14 mouse cellular contexts compared by ENCODE assay signal in the genomic region with DNA sequence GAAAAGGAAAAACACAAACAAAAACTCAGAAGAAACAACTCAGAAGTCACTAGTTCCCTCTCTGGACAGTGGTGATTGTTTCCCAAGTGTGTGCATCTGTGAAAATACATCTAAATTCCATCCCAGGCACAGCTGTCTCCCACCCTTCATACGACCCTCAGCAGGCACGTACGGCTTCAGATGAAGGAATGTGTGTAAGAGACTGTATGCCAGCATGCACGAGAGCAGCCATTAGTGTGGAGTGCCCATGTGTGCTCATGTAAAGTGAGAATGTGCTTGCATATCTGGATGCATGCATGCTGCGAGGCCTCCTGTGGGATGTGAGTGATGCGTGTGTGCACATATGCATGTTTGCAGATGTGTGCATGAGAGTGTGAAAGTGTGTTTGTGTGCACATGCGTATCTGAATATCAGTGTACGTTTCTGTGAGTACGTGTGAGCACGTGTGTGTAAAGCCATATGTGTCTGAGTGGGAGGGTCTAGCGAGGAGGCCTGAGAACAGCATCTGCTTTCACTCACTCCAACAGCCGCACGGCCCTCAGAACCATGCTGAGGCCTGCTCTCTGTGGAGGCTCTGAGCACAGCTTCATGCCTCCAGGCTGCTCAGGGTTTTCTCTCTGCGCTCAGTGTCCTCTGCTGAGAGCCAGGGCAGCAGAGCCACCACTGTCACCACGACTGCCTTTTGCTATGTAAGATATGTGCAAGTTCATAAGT. TPM values are rescaled to one million over a fixed set of nuclear protein-coding genes. Genes with fewer than 3 reads are reported as not detected.
DNase-seq lines count a peak whose midpoint lies in the region; ATAC-seq and TF ChIP-seq lines count a peak whose summit lies in the region.
"Had no signal": no experiment of that assay in that cellular context is flagged by ENCODE, and none has a peak within 500 bp of the region (broad histone marks: within the 10 kb centered on the region; RNA-seq: fewer than 3 reads in every experiment).

No protein-coding gene starts in this region.

- DNase-seq in heart, adult 11 months: no peak
- no peak for DNase-seq in lung, postnatal 0 days (ENCODE audit: low spot score)
- no peak for DNase-seq in lung, postnatal 4 days
- DNase-seq in right cerebral cortex, adult 18-20 months: no peak
- no peak for DNase-seq in right cerebral cortex, postnatal 36 days (ENCODE audit: low spot score in 2 of 2)
- DNase-seq: cerebellum, postnatal 36 days; gastrocnemius, postnatal 36 days; midbrain, embryonic 14.5 days; thymus, adult 18-20 months had no signal

- peaks cover 14 to 16% of the 10 kb centered on the region in 2 experiments for H3K4me1 ChIP-seq in heart, embryonic 14.5 days (ENCODE audit: control insufficient read depth in 2 of 2, insufficient read depth in 2 of 2, low read length in 2 of 2)
- no peaks in the 10 kb centered on the region for H3K4me1 ChIP-seq in lung, postnatal 0 days (ENCODE audit: insufficient read depth, low read depth, low read length)
- peaks cover 7% of the 10 kb centered on the region; the same call in 1 of the 2 replicates for H3K4me1 ChIP-seq in intestine, embryonic 15.5 days (replicated peaks)
- H3K4me1 ChIP-seq in neural tube, embryonic 13.5 days (replicated peaks): no peaks in the 10 kb centered on the region

- ATAC-seq in heart, embryonic 14.5 days (ENCODE audit: insufficient number of reproducible peaks, insufficient read depth, low FRiP score, low read depth): 0 out of 2 replicates have a peak, but pooled peaks have one; percentile 3
- peak; percentile 37; the same call in 1 of the 2 replicates for ATAC-seq in lung, postnatal 0 days
- ATAC-seq in intestine, embryonic 15.5 days: peak; percentile 75
- ATAC-seq in neural tube, embryonic 13.5 days (ENCODE audit: low read depth): no peak
- ATAC-seq: Patski had no signal

- TF ChIP-seq CTCF in lung, postnatal 0 days (IDR thresholded peaks at IDR 0.05): no peak

- H3K36me3 ChIP-seq in heart, embryonic 14.5 days (ENCODE audit: control insufficient read depth, insufficient read depth, low read length): no peaks in the 10 kb centered on the region
- no peaks in the 10 kb centered on the region for H3K36me3 ChIP-seq in lung, postnatal 0 days (ENCODE audit: insufficient read depth, low read length)
- no peaks in the 10 kb centered on the region for H3K36me3 ChIP-seq in intestine, embryonic 15.5 days
- no peaks in the 10 kb centered on the region for H3K36me3 ChIP-seq in neural tube, embryonic 13.5 days

- H3K9me3 ChIP-seq in heart, embryonic 14.5 days (ENCODE audit: control insufficient read depth, low read length): no peaks in the 10 kb centered on the region
- no peaks in the 10 kb centered on the region for H3K9me3 ChIP-seq in lung, postnatal 0 days (ENCODE audit: low read length)
- no peaks in the 10 kb centered on the region for H3K9me3 ChIP-seq in intestine, embryonic 15.5 days
- H3K9me3 ChIP-seq in neural tube, embryonic 13.5 days: no peaks in the 10 kb centered on the region

- H3K4me3 ChIP-seq in heart, embryonic 14.5 days (ENCODE audit: control insufficient read depth in 1 of 2, insufficient read depth in 1 of 2, low read depth in 1 of 2, low read length in 2 of 2): no peak overlapping the region
- no peak overlapping the region for H3K4me3 ChIP-seq in lung, postnatal 0 days (ENCODE audit: low read depth, low read length)
- H3K4me3 ChIP-seq in intestine, embryonic 15.5 days (replicated peaks): no peak overlapping the region
- H3K4me3 ChIP-seq in neural tube, embryonic 13.5 days: no peak overlapping the region

- TF ChIP-seq EP300 in lung, postnatal 0 days (IDR thresholded peaks at IDR 0.05): no peak

- WGBS in heart, embryonic 14.5 days: 56% methylated on average over 15 of the region's 15 CpGs
- WGBS in lung, postnatal 0 days: 55% methylated on average over 15 of the region's 15 CpGs
- 50% methylated on average over 15 of the region's 15 CpGs for WGBS in intestine, embryonic 15.5 days
- WGBS in neural tube, embryonic 13.5 days: 78% methylated on average over 15 of the region's 15 CpGs

- H3K27me3 ChIP-seq in heart, embryonic 14.5 days (ENCODE audit: control insufficient read depth, insufficient read depth, low read length): no peaks in the 10 kb centered on the region
- H3K27me3 ChIP-seq in lung, postnatal 0 days (replicated peaks; ENCODE audit: insufficient read depth, low read length): no peaks in the 10 kb centered on the region
- H3K27me3 ChIP-seq in intestine, embryonic 15.5 days (replicated peaks): no peaks in the 10 kb centered on the region
- H3K27me3 ChIP-seq in neural tube, embryonic 13.5 days: no peaks in the 10 kb centered on the region
- H3K27me3 ChIP-seq: Patski had no signal

- H3K4me2 ChIP-seq in heart, embryonic 14.5 days (ENCODE audit: low read length): no peak overlapping the region
- no peak overlapping the region for H3K4me2 ChIP-seq in lung, postnatal 0 days (replicated peaks; ENCODE audit: low read depth, low read length)
- no peak overlapping the region for H3K4me2 ChIP-seq in intestine, embryonic 15.5 days (replicated peaks)
- no peak overlapping the region for H3K4me2 ChIP-seq in neural tube, embryonic 13.5 days

- H3K9ac ChIP-seq in heart, embryonic 14.5 days (ENCODE audit: low read length): no peak overlapping the region; the same call in 1 of the 2 replicates
- H3K9ac ChIP-seq in lung, postnatal 0 days (replicated peaks; ENCODE audit: low read depth): no peak overlapping the region
- H3K9ac ChIP-seq in intestine, embryonic 15.5 days: no peak overlapping the region
- H3K9ac ChIP-seq in neural tube, embryonic 13.5 days: 0 out of 2 replicates have a peak overlapping the region, but pooled peaks have one; percentile 17

- no peak overlapping the region for H3K27ac ChIP-seq in heart, embryonic 14.5 days (replicated peaks in 1 of 2; ENCODE audit: control insufficient read depth in 1 of 2, insufficient read depth in 1 of 2, low read depth in 2 of 2, low read length in 2 of 2)
- H3K27ac ChIP-seq in lung, postnatal 0 days (ENCODE audit: low read length): no peak overlapping the region
- H3K27ac ChIP-seq in intestine, embryonic 15.5 days: no peak overlapping the region; the same call in 1 of the 2 replicates
- H3K27ac ChIP-seq in neural tube, embryonic 13.5 days (replicated peaks): peak overlapping the region; percentile 28; the same call in 1 of the 2 replicates

RNA-seq across cellular contexts. Expression of a gene that starts 10.8 kb away (rescaled TPM):
- polyA plus RNA-seq in heart, embryonic 14.5 days (2014; fragmentation: Nextera tagmentation; extraction: Ambion mirVana): 7.7 and 9.6 TPM in 2 replicates
- polyA plus RNA-seq in lung, postnatal 0 days (2015; fragmentation: Nextera tagmentation; extraction: Ambion mirVana): 11.0 and 12.5 TPM in 2 replicates
- polyA plus RNA-seq in intestine, embryonic 15.5 days (2015; fragmentation: Nextera tagmentation; extraction: Ambion mirVana): 10.6 and 11.6 TPM in 2 replicates
- 5.8 and 7.6 TPM in 2 replicates for polyA plus RNA-seq in neural tube, embryonic 13.5 days (2015; fragmentation: Nextera tagmentation; extraction: Ambion mirVana)
- polyA plus RNA-seq: Patski had no signal

RNA-seq across cellular contexts. Expression of a gene that starts 16.5 kb away (rescaled TPM):
- 1.5 TPM in 1 of 2 replicates, not detected in the other for polyA plus RNA-seq in heart, embryonic 14.5 days (2014; fragmentation: Nextera tagmentation; extraction: Ambion mirVana)
- 5.8 TPM in 2 replicates for polyA plus RNA-seq in lung, postnatal 0 days (2015; fragmentation: Nextera tagmentation; extraction: Ambion mirVana)
- polyA plus RNA-seq in intestine, embryonic 15.5 days (2015; fragmentation: Nextera tagmentation; extraction: Ambion mirVana): 1.3 and 1.8 TPM in 2 replicates
- polyA plus RNA-seq in neural tube, embryonic 13.5 days (2015; fragmentation: Nextera tagmentation; extraction: Ambion mirVana): 1.5 TPM in 1 of 2 replicates, not detected in the other
- polyA plus RNA-seq: forebrain, embryonic 11.5 days; Patski had no signal

RNA-seq across cellular contexts. Expression of a gene that starts 56.0 kb away (rescaled TPM):
- polyA plus RNA-seq in heart, embryonic 14.5 days (2014; fragmentation: Nextera tagmentation; extraction: Ambion mirVana): 27.5 and 28.0 TPM in 2 replicates
- polyA plus RNA-seq in lung, postnatal 0 days (2015; fragmentation: Nextera tagmentation; extraction: Ambion mirVana): 33.0 and 34.5 TPM in 2 replicates
- polyA plus RNA-seq in intestine, embryonic 15.5 days (2015; fragmentation: Nextera tagmentation; extraction: Ambion mirVana): 26.8 and 29.0 TPM in 2 replicates
- 49.9 TPM in 2 replicates for polyA plus RNA-seq in neural tube, embryonic 13.5 days (2015; fragmentation: Nextera tagmentation; extraction: Ambion mirVana)
